Mouse (Mus musculus) embryonic fibroblast, embryonic 13.5 days (primary cell): ENCODE data around the gene Dnajb9.

Experiments
- CTCF ChIP-seq: IDR thresholded peaks from 2 replicates; pipeline ENCODE4 v1.5.1; 2011; ENCODE audit warnings: mild to moderate bottlenecking, control low read depth, low read length, moderate library complexity, borderline replicate concordance; ENCODE audit not compliant: insufficient read depth
- POLR2A ChIP-seq: IDR thresholded peaks from 2 replicates; pipeline ENCODE4 v1.6.1; 2011; ENCODE audit warnings: low read depth, mild to moderate bottlenecking, control low read depth, low read length, moderate library complexity

DNA sequence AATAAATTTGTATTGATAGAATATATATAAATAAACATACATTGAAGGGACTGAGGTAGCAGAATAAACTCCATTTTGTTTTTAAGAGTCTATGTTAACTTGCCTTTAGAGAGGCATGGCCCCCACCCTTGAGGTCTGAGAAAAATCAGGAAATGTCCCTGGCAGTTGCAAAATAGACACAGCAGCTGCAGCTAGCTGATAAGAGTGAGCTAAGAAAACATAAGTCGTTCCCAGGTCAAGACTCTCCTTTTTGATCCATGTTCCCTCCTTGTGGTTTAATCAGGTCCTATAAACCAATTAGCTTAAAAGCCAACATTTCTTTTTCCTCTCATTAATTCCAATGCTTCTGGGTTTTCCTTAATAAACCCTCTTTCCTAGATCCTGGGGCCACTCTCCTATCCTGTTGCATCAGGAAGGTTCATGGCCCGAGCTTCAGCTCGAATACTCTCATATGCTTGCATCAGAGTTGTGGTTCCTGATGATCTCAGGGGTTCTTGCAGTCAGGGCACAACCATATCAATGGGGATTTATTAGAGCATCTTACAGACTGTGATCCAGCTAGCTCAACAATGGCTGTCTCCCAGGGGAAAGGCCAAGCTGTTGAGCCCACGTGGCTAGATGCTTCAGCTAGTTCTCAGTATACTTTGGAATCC, 12.1 kb downstream of the Dnajb9 start:
- TF ChIP-seq POLR2A (no peak), CTCF (no peak)
